Mouse (Mus musculus) hindbrain, embryonic 15.5 days (tissue): ENCODE measurements around the gene Lgals1. TPM values are rescaled to one million over a fixed set of nuclear protein-coding genes. Genes with fewer than 3 reads are reported as not detected.

Experiments
- ATAC-seq: fragments of 200-750 bp; cut with Nextera tagmentation; 2 replicates; pipeline ENCODE4 v1.8.0; 2017; ENCODE audit warnings: low read depth, moderate number of reproducible peaks, moderate TSS enrichment; ENCODE audit not compliant: low FRiP score
- H3K27ac ChIP-seq: fragments of 300-500 bp; sonication (generic); replicated peaks from 2 replicates; pipeline ENCODE4 v1.5.1; 2015; ENCODE audit warnings: mild to moderate bottlenecking, inconsistent platforms
- H3K27me3 ChIP-seq: fragments of 300-500 bp; sonication (generic); 2 replicates; pipeline ENCODE4 v1.6.1; 2015; ENCODE audit warnings: control low read depth, inconsistent platforms
- H3K36me3 ChIP-seq: fragments of 300-500 bp; sonication (generic); 2 replicates; pipeline ENCODE4 v1.6.1; 2015; ENCODE audit warnings: control low read depth, inconsistent platforms
- H3K4me1 ChIP-seq: fragments of 300-500 bp; sonication (generic); replicated peaks from 2 replicates; pipeline ENCODE4 v1.6.1; 2015; ENCODE audit warnings: control low read depth, inconsistent platforms
- H3K4me2 ChIP-seq: fragments of 300-500 bp; sonication (generic); 2 replicates; pipeline ENCODE4 v1.6.1; 2015; ENCODE audit warnings: moderate library complexity, mild to moderate bottlenecking, inconsistent platforms
- H3K4me3 ChIP-seq: fragments of 300-500 bp; sonication (generic); 2 replicates; pipeline ENCODE4 v1.5.1; 2015; ENCODE audit warnings: mild to moderate bottlenecking, inconsistent platforms
- H3K9ac ChIP-seq: fragments of 300-500 bp; sonication (generic); 2 replicates; pipeline ENCODE4 v1.6.1; 2015; ENCODE audit warnings: inconsistent platforms
- H3K9me3 ChIP-seq: fragments of 300-500 bp; sonication (generic); 2 replicates; pipeline ENCODE4 v1.6.1; 2016; ENCODE audit warnings: control low read depth, inconsistent platforms
- WGBS: fragments of 180-500 bp; shearing (Covaris S2); methylation state at CpG from one replicate; pipeline ENCODE4 v1.1.7; 2015; 5-methylcytosine and 5-hydroxymethylcytosine counted together
- polyA plus RNA-seq: library from polyadenylated mRNA; unstranded; fragments of >200 nt; fragmentation: Nextera tagmentation; extraction: Ambion mirVana; gene quantifications from 2 replicates; pipeline ENCODE4 v1.2.1, GENCODE M21; 2015

Lgals1 gene
- polyA plus RNA-seq, 1 experiment from 2014 or later: 113 TPM

DNA sequence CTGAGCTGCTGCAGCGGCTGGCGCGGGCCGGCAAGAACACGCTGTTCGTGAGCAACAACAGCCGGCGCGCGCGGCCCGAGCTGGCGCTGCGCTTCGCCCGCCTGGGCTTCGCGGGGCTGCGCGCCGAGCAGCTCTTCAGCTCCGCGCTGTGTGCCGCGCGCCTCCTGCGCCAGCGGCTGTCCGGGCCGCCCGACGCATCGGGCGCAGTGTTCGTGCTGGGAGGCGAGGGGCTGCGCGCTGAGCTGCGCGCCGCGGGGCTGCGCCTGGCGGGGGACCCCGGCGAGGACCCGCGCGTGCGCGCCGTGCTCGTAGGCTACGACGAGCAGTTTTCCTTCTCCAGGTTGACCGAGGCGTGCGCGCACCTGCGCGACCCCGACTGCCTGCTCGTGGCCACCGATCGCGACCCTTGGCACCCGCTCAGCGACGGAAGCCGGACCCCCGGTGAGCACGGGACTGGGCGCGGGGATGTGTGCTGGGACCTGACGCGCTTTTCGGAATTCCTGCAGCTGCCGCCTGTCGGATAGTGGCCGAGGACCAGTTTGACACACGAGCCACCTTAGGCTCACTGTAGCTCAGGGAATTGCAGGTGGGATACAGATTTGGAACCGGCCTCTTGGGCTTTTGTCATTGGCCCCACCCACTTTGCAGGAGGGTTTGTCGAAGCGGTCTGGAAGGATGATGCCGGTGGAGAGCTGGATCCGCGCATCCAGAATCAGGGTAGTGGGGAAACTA, 12.3 kb upstream of the Lgals1 start:
- Histone ChIP-seq H3K27me3 (no peaks in the 10 kb centered on the region), H3K36me3 (peaks cover 5% of the 10 kb centered on the region; the same call in 1 of the 2 replicates), H3K27ac (peak overlapping the region; percentile 97), H3K9me3 (no peaks in the 10 kb centered on the region), H3K4me1 (peaks cover 42% of the 10 kb centered on the region), H3K9ac (peak overlapping the region; percentile 82), H3K4me3 (peak overlapping the region; percentile 88), H3K4me2 (peak overlapping the region; percentile 81)
- WGBS: 0% methylated on average over 70 of the region's 87 CpGs
- peak; percentile 66 for ATAC-seq

DNA sequence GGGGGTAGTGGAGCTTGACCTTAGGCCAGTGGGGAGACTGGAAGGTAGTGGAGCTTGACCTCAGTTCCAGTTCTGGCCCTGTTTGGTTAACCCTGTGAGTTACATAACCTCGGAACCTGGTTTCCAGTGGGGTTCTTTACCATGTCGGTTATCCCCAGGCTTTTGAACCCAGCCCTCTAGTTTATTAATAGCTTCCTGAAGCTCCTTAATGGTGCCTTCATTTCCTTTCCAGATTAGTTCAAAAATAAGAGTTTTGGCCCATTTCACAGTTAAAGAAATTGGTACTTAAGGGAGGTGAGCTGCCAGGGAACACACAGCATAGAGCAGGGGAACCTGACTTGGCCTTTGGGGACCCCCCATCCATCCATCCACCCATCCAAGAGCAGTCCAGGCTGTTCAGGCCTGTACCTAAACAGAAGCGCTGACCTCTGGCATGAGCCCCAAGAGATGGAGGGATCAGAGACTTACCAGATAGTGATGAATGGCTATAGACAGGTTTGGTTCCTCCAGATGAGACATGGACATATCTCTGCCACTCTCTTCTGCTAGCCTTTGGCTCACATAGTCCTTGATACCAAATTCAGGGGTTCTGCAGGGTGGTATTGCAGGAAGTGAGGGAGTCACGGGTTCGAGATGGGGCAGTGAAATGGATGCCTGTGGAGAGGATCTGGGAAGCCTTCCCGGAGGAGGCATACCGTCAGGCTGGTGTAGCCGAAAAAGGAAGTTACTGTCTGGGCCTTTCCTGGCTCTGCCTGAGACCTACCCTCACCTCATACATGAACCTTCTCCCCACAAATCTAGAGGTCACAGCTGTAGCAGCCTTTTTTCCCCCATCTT, 11.5 kb upstream of the Lgals1 start:
- Histone ChIP-seq H3K4me2 (peak overlapping the region; percentile 81), H3K27ac (peak overlapping the region; percentile 97), H3K4me3 (peak overlapping the region; percentile 88), H3K9me3 (no peaks in the 10 kb centered on the region), H3K9ac (peak overlapping the region; percentile 82), H3K36me3 (peaks cover 7% of the 10 kb centered on the region; the same call in 1 of the 2 replicates), H3K4me1 (peaks cover 42% of the 10 kb centered on the region), H3K27me3 (no peaks in the 10 kb centered on the region)
- ATAC-seq: no peak
- 48% methylated on average over 8 of the region's 8 CpGs for WGBS

DNA sequence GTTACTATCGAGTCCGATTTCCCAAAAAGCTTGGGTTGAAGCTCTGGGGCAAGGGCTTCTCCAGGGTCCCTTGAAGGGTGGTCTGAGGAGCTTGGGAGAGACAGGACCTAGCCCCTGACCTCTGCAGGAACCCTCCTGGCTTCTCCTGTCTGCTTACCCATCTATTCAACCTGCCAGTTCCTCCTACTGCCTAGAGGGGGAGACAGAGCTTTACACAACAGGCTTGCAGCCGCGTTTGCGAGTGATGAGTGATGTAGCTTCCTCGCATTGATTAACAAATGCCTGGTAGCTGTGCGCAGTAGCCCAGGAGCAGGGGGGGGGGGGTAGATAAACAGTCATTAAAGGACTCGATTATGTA, 10.9 kb upstream of the Lgals1 start:
- H3K27ac ChIP-seq: peak overlapping the region; percentile 60
- 6% methylated on average over 8 of the region's 8 CpGs for WGBS

DNA sequence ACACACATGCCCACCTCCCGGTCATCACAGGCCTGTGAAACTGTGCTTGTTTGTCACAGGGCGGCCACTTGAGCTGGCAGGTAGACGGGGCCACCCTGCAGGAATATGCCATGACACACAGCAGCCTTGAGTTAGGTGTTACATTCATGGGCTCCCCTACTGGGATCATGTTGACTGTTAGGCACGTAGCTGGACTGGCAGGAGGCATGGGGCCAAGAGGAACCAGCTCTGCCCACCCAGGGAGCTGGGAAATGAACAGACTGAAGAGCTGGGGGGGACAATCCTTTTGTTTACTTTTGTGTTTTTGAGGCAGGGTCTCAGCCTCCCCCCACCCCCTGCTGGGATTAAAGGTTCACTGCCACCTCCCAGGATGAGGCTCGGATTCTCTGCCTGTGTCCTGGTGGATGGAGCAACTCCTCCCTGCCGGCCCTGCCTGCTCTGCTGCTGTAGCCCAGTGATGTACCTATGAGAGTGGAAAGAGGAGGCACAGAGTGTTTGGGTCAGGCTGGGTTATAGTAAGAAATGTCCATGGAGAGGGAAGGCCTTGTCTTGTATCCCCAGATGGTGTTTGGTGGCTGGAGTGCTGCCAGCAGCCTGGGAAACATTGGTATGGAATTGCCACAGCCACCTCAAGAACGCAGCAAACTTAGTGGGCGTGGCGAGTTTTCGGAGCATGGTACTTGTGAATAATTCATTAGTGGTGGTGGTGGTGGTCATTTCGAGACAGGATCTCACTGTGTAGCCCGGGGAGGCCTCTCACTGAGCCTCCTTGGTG, 10.3 kb upstream of the Lgals1 start:
- Histone ChIP-seq H3K4me1 (peaks cover 42% of the 10 kb centered on the region), H3K4me3 (peak overlapping the region; percentile 88), H3K27me3 (no peaks in the 10 kb centered on the region), H3K36me3 (peaks cover 7% of the 10 kb centered on the region; the same call in 1 of the 2 replicates), H3K27ac (peak overlapping the region; percentile 60), H3K9ac (peak overlapping the region; percentile 47), H3K4me2 (peak overlapping the region; percentile 81), H3K9me3 (no peaks in the 10 kb centered on the region)
- no peak for ATAC-seq
- 17% methylated on average over 12 of the region's 12 CpGs for WGBS

More for the DNA sequence above, 10.9 kb upstream of the Lgals1 start:
- no peaks in the 10 kb centered on the region for H3K27me3 ChIP-seq
- ATAC-seq: no peak
- peak overlapping the region; percentile 88 for H3K4me3 ChIP-seq
- H3K4me1 ChIP-seq: peaks cover 42% of the 10 kb centered on the region
- peak overlapping the region; percentile 82 for H3K9ac ChIP-seq
- no peaks in the 10 kb centered on the region for H3K9me3 ChIP-seq
- H3K36me3 ChIP-seq: peaks cover 7% of the 10 kb centered on the region; the same call in 1 of the 2 replicates
- H3K4me2 ChIP-seq: peak overlapping the region; percentile 81

DNA sequence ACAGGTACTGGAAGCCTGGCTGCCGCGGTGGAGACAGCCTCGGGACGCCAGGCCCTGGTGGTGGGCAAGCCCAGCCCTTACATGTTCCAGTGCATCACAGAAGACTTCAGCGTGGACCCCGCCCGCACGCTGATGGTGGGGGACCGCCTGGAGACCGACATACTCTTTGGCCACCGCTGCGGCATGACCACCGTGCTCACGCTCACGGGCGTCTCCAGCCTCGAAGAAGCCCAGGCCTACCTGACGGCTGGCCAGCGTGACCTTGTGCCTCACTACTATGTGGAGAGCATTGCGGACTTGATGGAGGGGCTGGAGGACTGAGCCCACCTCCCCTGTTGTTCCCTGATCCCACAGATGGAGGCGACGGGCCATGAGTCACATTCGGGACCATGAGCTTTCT, 8.4 kb upstream of the Lgals1 start:
- ATAC-seq: no peak
- Histone ChIP-seq H3K4me2 (no peak overlapping the region), H3K4me3 (no peak overlapping the region), H3K27me3 (no peaks in the 10 kb centered on the region), H3K36me3 (peaks cover 7% of the 10 kb centered on the region; the same call in 1 of the 2 replicates), H3K9me3 (no peaks in the 10 kb centered on the region), H3K9ac (no peak overlapping the region), H3K4me1 (peaks cover 37% of the 10 kb centered on the region), H3K27ac (no peak overlapping the region)
- 96% methylated on average over 23 of the region's 23 CpGs for WGBS

DNA sequence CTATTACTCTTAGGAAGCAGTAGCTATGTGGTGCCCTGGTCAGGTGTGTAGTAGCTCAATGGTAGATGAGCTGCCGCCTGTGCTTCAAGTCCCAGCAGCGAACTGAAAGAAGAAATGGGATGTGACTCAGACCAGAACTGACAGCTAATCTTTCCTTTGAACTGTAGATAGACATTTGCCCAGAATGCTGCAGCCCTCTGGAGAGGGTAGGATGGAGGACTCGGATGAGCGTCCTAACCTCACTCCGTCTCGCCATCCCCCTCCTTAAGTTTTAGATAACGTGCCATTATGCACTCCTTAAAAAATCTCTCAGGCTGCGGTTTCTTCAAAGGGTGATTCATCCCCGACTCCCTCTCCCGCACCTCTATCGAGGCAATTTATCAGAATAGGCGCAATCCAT, 6.6 kb upstream of the Lgals1 start:
- peaks cover 30% of the 10 kb centered on the region for H3K4me1 ChIP-seq
- no peaks in the 10 kb centered on the region for H3K9me3 ChIP-seq
- 78% methylated on average over 12 of the region's 12 CpGs for WGBS
- H3K27me3 ChIP-seq: no peaks in the 10 kb centered on the region
- H3K36me3 ChIP-seq: peaks cover 7% of the 10 kb centered on the region; the same call in 1 of the 2 replicates
- H3K4me2 ChIP-seq: no peak overlapping the region
- no peak overlapping the region for H3K27ac ChIP-seq
- no peak overlapping the region for H3K9ac ChIP-seq
- H3K4me3 ChIP-seq: no peak overlapping the region
- ATAC-seq: no peak

DNA sequence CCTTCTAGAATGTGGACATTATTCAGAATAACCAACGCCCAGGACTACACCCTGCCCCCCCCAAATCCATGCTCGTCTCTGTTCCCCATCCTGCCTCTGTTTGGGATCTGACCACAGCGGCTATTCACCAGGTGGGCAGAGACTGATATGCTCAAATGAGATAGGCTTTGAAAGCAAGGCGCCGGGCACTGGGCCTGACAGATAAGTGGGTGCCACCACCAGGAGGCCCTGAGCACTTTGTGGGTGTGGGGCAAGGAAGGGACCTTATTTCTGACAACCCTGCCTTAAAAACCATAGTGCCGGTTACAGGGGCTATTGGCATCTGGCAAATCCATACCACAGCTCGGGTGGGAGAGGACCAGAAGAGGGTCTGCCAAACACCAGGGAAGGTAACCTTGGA, 3.8 kb upstream of the Lgals1 start:
- Histone ChIP-seq H3K4me3 (no peak overlapping the region), H3K9me3 (no peaks in the 10 kb centered on the region), H3K27me3 (peaks cover 8% of the 10 kb centered on the region; the same call in 1 of the 2 replicates), H3K36me3 (peaks cover 7% of the 10 kb centered on the region; the same call in 1 of the 2 replicates), H3K4me1 (peaks cover 22% of the 10 kb centered on the region), H3K9ac (no peak overlapping the region), H3K27ac (no peak overlapping the region), H3K4me2 (no peak overlapping the region)
- ATAC-seq: no peak
- 89% methylated on average over 7 of the region's 7 CpGs for WGBS

DNA sequence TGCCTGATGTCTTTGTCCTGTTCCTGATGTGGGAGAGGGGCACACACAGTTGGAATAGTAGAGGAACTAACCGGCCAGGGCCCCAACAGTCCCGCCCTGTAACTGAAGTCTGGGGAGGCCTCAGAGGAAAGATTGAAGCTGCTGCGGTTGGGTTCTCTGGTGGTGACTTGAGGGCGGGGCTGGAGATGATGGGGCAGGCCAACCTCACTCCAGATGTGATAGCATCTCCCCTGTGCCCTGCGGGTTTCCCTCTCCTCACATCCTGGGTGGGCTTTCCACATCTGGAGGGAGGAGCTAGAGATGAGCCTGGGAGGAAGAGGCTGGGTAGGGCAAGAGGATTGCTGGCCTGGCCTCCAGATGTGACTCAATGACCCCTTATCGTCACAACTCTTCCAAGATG, 2.9 kb upstream of the Lgals1 start:
- H3K27me3 ChIP-seq: peaks cover 10% of the 10 kb centered on the region; the same call in 1 of the 2 replicates
- WGBS: 74% methylated on average over 6 of the region's 6 CpGs
- no peak overlapping the region for H3K4me3 ChIP-seq
- H3K9ac ChIP-seq: no peak overlapping the region
- H3K9me3 ChIP-seq: no peaks in the 10 kb centered on the region
- H3K27ac ChIP-seq: no peak overlapping the region
- H3K4me2 ChIP-seq: no peak overlapping the region
- ATAC-seq: no peak
- peaks cover 7% of the 10 kb centered on the region; the same call in 1 of the 2 replicates for H3K36me3 ChIP-seq
- H3K4me1 ChIP-seq: peaks cover 26% of the 10 kb centered on the region

DNA sequence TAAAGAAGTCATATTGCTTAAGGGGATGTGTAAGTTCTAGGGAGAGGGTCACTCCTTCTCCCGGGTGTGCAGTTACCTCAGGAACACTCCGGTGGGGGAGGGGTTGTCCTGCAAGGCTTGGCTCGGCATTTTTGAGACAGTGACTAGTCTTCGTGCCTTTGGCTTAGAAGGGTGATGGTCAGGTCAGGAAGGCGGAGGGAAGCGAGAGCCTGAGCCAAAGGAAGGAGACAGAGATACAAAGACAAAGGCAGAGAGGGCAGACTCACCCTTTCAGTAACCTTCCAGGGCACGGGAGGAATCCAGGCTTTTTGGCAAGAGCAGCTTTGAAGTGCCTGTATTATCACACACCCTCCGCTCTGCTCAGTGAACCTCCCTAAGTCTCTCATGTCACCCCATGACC, 1.4 kb upstream of the Lgals1 start:
- H3K4me2 ChIP-seq: no peak overlapping the region
- 0 out of 2 replicates have a peak overlapping the region, but pooled peaks have one; percentile 52 for H3K27ac ChIP-seq
- WGBS: 35% methylated on average over 8 of the region's 8 CpGs
- no peak for ATAC-seq
- H3K27me3 ChIP-seq: peaks cover 10% of the 10 kb centered on the region; the same call in 1 of the 2 replicates
- peaks cover 26% of the 10 kb centered on the region for H3K4me1 ChIP-seq
- H3K36me3 ChIP-seq: no peaks in the 10 kb centered on the region
- no peak overlapping the region for H3K9ac ChIP-seq
- H3K4me3 ChIP-seq: no peak overlapping the region
- H3K9me3 ChIP-seq: no peaks in the 10 kb centered on the region

DNA sequence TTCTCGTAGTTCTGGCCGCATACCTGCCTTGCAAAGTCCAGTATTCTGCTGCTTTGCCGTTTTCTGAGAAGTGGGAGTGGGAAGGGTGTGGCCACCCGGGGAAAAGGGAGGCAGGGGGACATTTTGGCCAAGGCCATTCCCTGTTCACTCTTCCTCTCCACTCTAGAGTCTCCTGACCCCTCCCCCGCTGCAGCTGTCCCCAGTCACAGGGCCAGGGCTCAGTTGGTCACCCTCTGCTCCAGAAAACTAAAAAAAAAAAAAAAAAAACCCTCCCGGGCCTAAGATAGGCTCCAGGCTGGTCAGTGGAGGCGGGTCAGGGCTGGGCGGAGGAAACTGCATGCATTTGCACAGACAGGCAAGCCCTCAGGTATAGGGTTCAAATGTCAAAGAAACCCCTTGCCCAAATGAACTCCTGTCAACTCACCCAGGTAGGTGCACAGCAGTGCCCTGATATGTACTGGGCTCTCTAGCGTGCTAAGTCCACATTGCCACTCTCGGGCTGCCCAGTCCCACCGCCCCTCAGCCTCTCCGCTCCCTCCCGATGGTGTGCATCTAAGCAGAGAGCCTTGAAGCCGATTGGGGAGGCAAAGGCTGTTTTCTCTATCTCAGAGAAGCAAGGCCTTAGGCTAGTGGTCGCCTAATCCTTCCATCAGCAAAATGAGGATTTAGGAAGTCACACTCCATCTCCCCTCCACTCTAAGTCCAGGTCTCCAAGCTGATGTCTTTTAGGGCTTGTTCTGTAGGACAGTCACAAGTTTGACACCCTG, 679 bp downstream of the Lgals1 start:
- Histone ChIP-seq H3K9me3 (no peaks in the 10 kb centered on the region), H3K36me3 (no peaks in the 10 kb centered on the region), H3K4me1 (peaks cover 26% of the 10 kb centered on the region), H3K4me3 (peak overlapping the region; percentile 31), H3K4me2 (peak overlapping the region; percentile 57), H3K9ac (0 out of 2 replicates have a peak overlapping the region, but pooled peaks have one; percentile 5), H3K27ac (no peak overlapping the region), H3K27me3 (peaks cover 10% of the 10 kb centered on the region; the same call in 1 of the 2 replicates)
- 28% methylated on average over 15 of the region's 15 CpGs for WGBS
- no peak for ATAC-seq
